Mouse (Mus musculus): ENCODE measurements around the gene Jph2. TPM values are rescaled to one million over a fixed set of nuclear protein-coding genes. Genes with fewer than 3 reads are reported as not detected.

Gene Jph2
- polyA plus RNA-seq, 1 experiment from 2014 or later, result 0.96 TPM

- Histone ChIP-seq H3K36me3 (peaks cover 63% of the 10 kb centered on the region), H3K9me3 (replicated peaks) (no peaks in the 10 kb centered on the region), H3K27ac (replicated peaks) (no peak overlapping the region), H3K4me3 (replicated peaks) (no peak overlapping the region), H3K4me2 (no peak overlapping the region), H3K4me1 (no peaks in the 10 kb centered on the region), H3K9ac (replicated peaks) (no peak overlapping the region), H3K27me3 (replicated peaks) (no peaks in the 10 kb centered on the region)
- 93% methylated on average over 3 of the region's 3 CpGs for WGBS
- no peak for ATAC-seq (ENCODE audit: low FRiP score)
Measured at GRCm38 (mm10) chr2:163410211-163410610, 12.4 kb upstream of the Jph2 start.

GRCm38 (mm10) chr2:163404037-163404815 lies 6.4 kb upstream of the Jph2 start:
- Histone ChIP-seq H3K27me3 (replicated peaks) (0 out of 2 replicates have a peak, but pooled peaks cover 2% of the 10 kb centered on the region), H3K9me3 (replicated peaks) (no peaks in the 10 kb centered on the region), H3K4me1 (no peaks in the 10 kb centered on the region)

GRCm38 (mm10) chr2:163401221-163401620 lies 3.4 kb upstream of the Jph2 start:
- ATAC-seq (ENCODE audit: low FRiP score), result no peak
- Histone ChIP-seq H3K4me3 (replicated peaks) (no peak overlapping the region), H3K27ac (replicated peaks) (no peak overlapping the region), H3K4me2 (no peak overlapping the region), H3K36me3 (peaks cover 13% of the 10 kb centered on the region), H3K9ac (replicated peaks) (no peak overlapping the region), H3K4me1 (no peaks in the 10 kb centered on the region), H3K9me3 (replicated peaks) (no peaks in the 10 kb centered on the region), H3K27me3 (replicated peaks) (0 out of 2 replicates have a peak, but pooled peaks cover 3% of the 10 kb centered on the region)
- 12% methylated on average over 8 of the region's 8 CpGs for WGBS

More at GRCm38 (mm10) chr2:163404037-163404815, 6.4 kb upstream of the Jph2 start:
- ATAC-seq (ENCODE audit: low FRiP score), result no peak
- Histone ChIP-seq H3K9ac (replicated peaks) (no peak overlapping the region), H3K27ac (replicated peaks) (no peak overlapping the region), H3K4me3 (replicated peaks) (no peak overlapping the region), H3K4me2 (no peak overlapping the region), H3K36me3 (peaks cover 34% of the 10 kb centered on the region)
- 88% methylated on average over 8 of the region's 8 CpGs for WGBS

- 0 out of 2 replicates have a peak, but pooled peaks cover 3% of the 10 kb centered on the region for H3K27me3 ChIP-seq (replicated peaks)
- H3K4me2 ChIP-seq, result no peak overlapping the region
- H3K36me3 ChIP-seq, result no peaks in the 10 kb centered on the region
- ATAC-seq (ENCODE audit: low FRiP score), result no peak
- H3K27ac ChIP-seq (replicated peaks), result no peak overlapping the region
- no peak overlapping the region for H3K9ac ChIP-seq (replicated peaks)
- H3K4me3 ChIP-seq (replicated peaks), result no peak overlapping the region
- no peaks in the 10 kb centered on the region for H3K9me3 ChIP-seq (replicated peaks)
- no peaks in the 10 kb centered on the region for H3K4me1 ChIP-seq
- WGBS, result 85% methylated on average over 8 of the region's 8 CpGs
Measured at GRCm38 (mm10) chr2:163399222-163399621, 1.4 kb upstream of the Jph2 start.

- WGBS, result 87% methylated on average over 4 of the region's 4 CpGs
- Histone ChIP-seq H3K9ac (replicated peaks) (no peak overlapping the region), H3K9me3 (replicated peaks) (no peaks in the 10 kb centered on the region), H3K36me3 (no peaks in the 10 kb centered on the region), H3K4me3 (replicated peaks) (no peak overlapping the region), H3K27ac (replicated peaks) (no peak overlapping the region), H3K27me3 (replicated peaks) (0 out of 2 replicates have a peak, but pooled peaks cover 3% of the 10 kb centered on the region), H3K4me1 (no peaks in the 10 kb centered on the region), H3K4me2 (no peak overlapping the region)
- no peak for ATAC-seq (ENCODE audit: low FRiP score)
Measured at GRCm38 (mm10) chr2:163398770-163399169, 977 bp upstream of the Jph2 start.

GRCm38 (mm10) chr2:163397071-163397470 lies 722 bp downstream of the Jph2 start:
- Histone ChIP-seq H3K4me1 (no peaks in the 10 kb centered on the region), H3K27ac (replicated peaks) (no peak overlapping the region), H3K36me3 (no peaks in the 10 kb centered on the region), H3K9ac (replicated peaks) (no peak overlapping the region), H3K4me2 (0 out of 2 replicates have a peak overlapping the region, but pooled peaks have one; percentile 28), H3K9me3 (replicated peaks) (no peaks in the 10 kb centered on the region), H3K27me3 (replicated peaks) (0 out of 2 replicates have a peak, but pooled peaks cover 3% of the 10 kb centered on the region), H3K4me3 (replicated peaks) (no peak overlapping the region)
- no peak for ATAC-seq (ENCODE audit: low FRiP score)
- 92% methylated on average over 19 of the region's 19 CpGs for whole genome bisulfite sequencing

- Histone ChIP-seq H3K27ac (replicated peaks) (no peak overlapping the region), H3K36me3 (no peaks in the 10 kb centered on the region), H3K27me3 (replicated peaks) (0 out of 2 replicates have a peak, but pooled peaks cover 3% of the 10 kb centered on the region), H3K4me2 (no peak overlapping the region), H3K4me3 (replicated peaks) (no peak overlapping the region), H3K4me1 (no peaks in the 10 kb centered on the region), H3K9me3 (replicated peaks) (no peaks in the 10 kb centered on the region), H3K9ac (replicated peaks) (no peak overlapping the region)
- 79% methylated on average over 6 of the region's 6 CpGs for WGBS
- ATAC-seq (ENCODE audit: low FRiP score), result no peak
Measured at GRCm38 (mm10) chr2:163394977-163395376, 2.8 kb downstream of the Jph2 start.

GRCm38 (mm10) chr2:163393976-163394375 lies 3.8 kb downstream of the Jph2 start:
- no peak overlapping the region for H3K9ac ChIP-seq (replicated peaks)
- H3K27me3 ChIP-seq (replicated peaks), result no peaks in the 10 kb centered on the region
- H3K4me3 ChIP-seq (replicated peaks), result no peak overlapping the region
- no peaks in the 10 kb centered on the region for H3K4me1 ChIP-seq
- 0 out of 2 replicates have a peak, but pooled peaks cover 3% of the 10 kb centered on the region for H3K9me3 ChIP-seq (replicated peaks)
- H3K27ac ChIP-seq (replicated peaks), result no peak overlapping the region
- no peaks in the 10 kb centered on the region for H3K36me3 ChIP-seq
- H3K4me2 ChIP-seq, result no peak overlapping the region
- 79% methylated on average over 6 of the region's 6 CpGs for WGBS
- no peak for ATAC-seq (ENCODE audit: low FRiP score)

- no peaks in the 10 kb centered on the region for H3K27me3 ChIP-seq (replicated peaks)
- H3K4me3 ChIP-seq (replicated peaks), result no peak overlapping the region
- no peak for ATAC-seq (ENCODE audit: low FRiP score)
- H3K9me3 ChIP-seq (replicated peaks), result 0 out of 2 replicates have a peak, but pooled peaks cover 3% of the 10 kb centered on the region
- H3K9ac ChIP-seq (replicated peaks), result no peak overlapping the region
- WGBS, result 94% methylated on average over 10 of the region's 10 CpGs
- H3K36me3 ChIP-seq, result no peaks in the 10 kb centered on the region
- no peak overlapping the region for H3K4me2 ChIP-seq
- H3K4me1 ChIP-seq, result no peaks in the 10 kb centered on the region
- H3K27ac ChIP-seq (replicated peaks), result no peak overlapping the region
Measured at GRCm38 (mm10) chr2:163393241-163393640, 4.6 kb downstream of the Jph2 start.

GRCm38 (mm10) chr2:163392436-163392835 lies 5.4 kb downstream of the Jph2 start:
- H3K27me3 ChIP-seq (replicated peaks), result no peaks in the 10 kb centered on the region
- ATAC-seq (ENCODE audit: low FRiP score), result no peak
- no peak overlapping the region for H3K9ac ChIP-seq (replicated peaks)
- H3K4me1 ChIP-seq, result no peaks in the 10 kb centered on the region
- no peak overlapping the region for H3K4me2 ChIP-seq
- no peak overlapping the region for H3K27ac ChIP-seq (replicated peaks)
- 0 out of 2 replicates have a peak, but pooled peaks cover 3% of the 10 kb centered on the region for H3K9me3 ChIP-seq (replicated peaks)
- 78% methylated on average over 6 of the region's 6 CpGs for WGBS
- no peak overlapping the region for H3K4me3 ChIP-seq (replicated peaks)
- H3K36me3 ChIP-seq, result no peaks in the 10 kb centered on the region

- Histone ChIP-seq H3K36me3 (no peaks in the 10 kb centered on the region), H3K4me3 (replicated peaks) (no peak overlapping the region), H3K27me3 (replicated peaks) (0 out of 2 replicates have a peak, but pooled peaks cover 2% of the 10 kb centered on the region), H3K27ac (replicated peaks) (no peak overlapping the region), H3K4me1 (no peaks in the 10 kb centered on the region), H3K9me3 (replicated peaks) (0 out of 2 replicates have a peak, but pooled peaks cover 3% of the 10 kb centered on the region), H3K9ac (replicated peaks) (no peak overlapping the region), H3K4me2 (no peak overlapping the region)
- ATAC-seq (ENCODE audit: low FRiP score), result no peak
- WGBS, result 80% methylated on average over 15 of the region's 15 CpGs
Measured at GRCm38 (mm10) chr2:163386423-163387190, 11.2 kb downstream of the Jph2 start.

All from neural tube, embryonic 15.5 days (tissue).